Comparison of ENCODE assay signal across 10 mouse cellular contexts in genomic region chr10:122803906-122804305, GRCm38 (mm10).
A peak's percentile ranks its signal among the peaks of the same experiment; 100 is the strongest.
DNase-seq lines count a peak whose midpoint lies in the region; ATAC-seq lines count a peak whose summit lies in the region.
"Had no signal": no experiment of that assay in that cellular context is flagged by ENCODE, and none has a peak within 500 bp of the region (broad histone marks: within the 10 kb centered on the region; RNA-seq: fewer than 3 reads in every experiment).

No protein-coding gene starts in this region.

- H3K4me1 ChIP-seq in intestine, embryonic 14.5 days (replicated peaks; ENCODE audit: control insufficient read depth, insufficient read depth, low read length), result no peaks in the 10 kb centered on the region; the same call in 1 of the 2 replicates
- H3K4me1 ChIP-seq in intestine, embryonic 16.5 days (ENCODE audit: control insufficient read depth, insufficient read depth, low read length), result peaks cover 9% of the 10 kb centered on the region; the same call in 1 of the 2 replicates
- H3K4me1 ChIP-seq in heart, embryonic 14.5 days (ENCODE audit: control insufficient read depth in 2 of 2, insufficient read depth in 2 of 2, low read length in 2 of 2), result peaks cover 7 to 18% of the 10 kb centered on the region in 2 experiments
- H3K4me1 ChIP-seq in neural tube, embryonic 11.5 days (ENCODE audit: control insufficient read depth, insufficient read depth, low read length), result peaks cover 5% of the 10 kb centered on the region; the same call in 1 of the 2 replicates

- H3K4me3 ChIP-seq in intestine, embryonic 14.5 days (ENCODE audit: low read depth, low read length), result no peak overlapping the region
- H3K4me3 ChIP-seq in intestine, embryonic 16.5 days (ENCODE audit: low read length), result no peak overlapping the region
- no peak overlapping the region for H3K4me3 ChIP-seq in heart, embryonic 14.5 days (ENCODE audit: control insufficient read depth in 1 of 2, insufficient read depth in 1 of 2, low read depth in 1 of 2, low read length in 2 of 2)
- no peak overlapping the region for H3K4me3 ChIP-seq in neural tube, embryonic 11.5 days (ENCODE audit: low read depth, low read length)
- H3K4me3 ChIP-seq: embryonic facial prominence, embryonic 15.5 days; myocyte had no signal

- no peaks in the 10 kb centered on the region for H3K27me3 ChIP-seq in intestine, embryonic 14.5 days (replicated peaks; ENCODE audit: control insufficient read depth, insufficient read depth, low read length)
- no peaks in the 10 kb centered on the region for H3K27me3 ChIP-seq in intestine, embryonic 16.5 days (replicated peaks; ENCODE audit: control insufficient read depth, insufficient read depth, low read length)
- H3K27me3 ChIP-seq in heart, embryonic 14.5 days (ENCODE audit: control insufficient read depth, insufficient read depth, low read length), result no peaks in the 10 kb centered on the region
- H3K27me3 ChIP-seq in neural tube, embryonic 11.5 days (ENCODE audit: control insufficient read depth, insufficient read depth, low read length), result no peaks in the 10 kb centered on the region
- H3K27me3 ChIP-seq: embryonic facial prominence, embryonic 15.5 days had no signal

- no peak overlapping the region for H3K4me2 ChIP-seq in intestine, embryonic 14.5 days (ENCODE audit: low read length)
- H3K4me2 ChIP-seq in intestine, embryonic 16.5 days (ENCODE audit: low read depth, low read length), result no peak overlapping the region
- H3K4me2 ChIP-seq in heart, embryonic 14.5 days (ENCODE audit: low read length), result no peak overlapping the region
- H3K4me2 ChIP-seq in neural tube, embryonic 11.5 days (ENCODE audit: low read depth), result no peak overlapping the region
- H3K4me2 ChIP-seq: embryonic facial prominence, embryonic 15.5 days had no signal

- H3K27ac ChIP-seq in intestine, embryonic 14.5 days (ENCODE audit: low read depth), result no peak overlapping the region
- no peak overlapping the region for H3K27ac ChIP-seq in intestine, embryonic 16.5 days (ENCODE audit: low read length)
- H3K27ac ChIP-seq in heart, embryonic 14.5 days (replicated peaks in 1 of 2; ENCODE audit: control insufficient read depth in 1 of 2, insufficient read depth in 1 of 2, low read depth in 2 of 2, low read length in 2 of 2), result no peak overlapping the region
- H3K27ac ChIP-seq in neural tube, embryonic 11.5 days (ENCODE audit: low read depth, low read length), result no peak overlapping the region
- H3K27ac ChIP-seq: embryonic facial prominence, embryonic 15.5 days had no signal

- peak; percentile 93 for DNase-seq in intestine, embryonic 14.5 days (ENCODE audit: low spot score)
- peak; percentile 81 for DNase-seq in ZHBTc4 (ENCODE audit: low read depth, low spot score)
- DNase-seq in embryo, embryonic 10 days (ENCODE audit: low spot score), result peak; percentile 89
- DNase-seq in left cerebral cortex, postnatal 14 days (ENCODE audit: low spot score in 2 of 2), result peak; percentile 71 to 83
- peak; percentile 82 for DNase-seq in neural tube, embryonic 11.5 days (ENCODE audit: low spot score)
- DNase-seq in testis, postnatal 14 days (ENCODE audit: low spot score), result peak; percentile 24

- H3K9me3 ChIP-seq in intestine, embryonic 14.5 days (ENCODE audit: control insufficient read depth, low read length), result peaks cover 3% of the 10 kb centered on the region; the same call in 1 of the 2 replicates
- no peaks in the 10 kb centered on the region for H3K9me3 ChIP-seq in intestine, embryonic 16.5 days (ENCODE audit: control insufficient read depth, low read length)
- H3K9me3 ChIP-seq in heart, embryonic 14.5 days (ENCODE audit: control insufficient read depth, low read length), result 0 out of 2 replicates have a peak, but pooled peaks cover 3% of the 10 kb centered on the region
- no peaks in the 10 kb centered on the region for H3K9me3 ChIP-seq in neural tube, embryonic 11.5 days (ENCODE audit: control insufficient read depth, low read length)
- H3K9me3 ChIP-seq: embryonic facial prominence, embryonic 15.5 days had no signal

- no peak overlapping the region for H3K9ac ChIP-seq in intestine, embryonic 14.5 days (ENCODE audit: low read length)
- H3K9ac ChIP-seq in intestine, embryonic 16.5 days (ENCODE audit: low read depth, low read length), result no peak overlapping the region
- no peak overlapping the region for H3K9ac ChIP-seq in heart, embryonic 14.5 days (ENCODE audit: low read length)
- no peak overlapping the region for H3K9ac ChIP-seq in neural tube, embryonic 11.5 days (ENCODE audit: low read length)
- H3K9ac ChIP-seq: embryonic facial prominence, embryonic 15.5 days had no signal

- intact Hi-C loops in left cerebral cortex, postnatal 14 days (cut with DNase I), result loop anchor here (2.0 kb wide), 1 partner anchor 201 kb away; no protein-coding TSS in a partner anchor

- WGBS in intestine, embryonic 14.5 days, result 13% methylated on average over 7 of the region's 7 CpGs
- 14% methylated on average over 7 of the region's 7 CpGs for WGBS in intestine, embryonic 16.5 days
- 7% methylated on average over 7 of the region's 7 CpGs for WGBS in heart, embryonic 14.5 days
- 12% methylated on average over 7 of the region's 7 CpGs for WGBS in neural tube, embryonic 11.5 days

- no peak for ATAC-seq in intestine, embryonic 14.5 days (replicated peaks; ENCODE audit: low FRiP score, low TSS enrichment, low read depth)
- ATAC-seq in intestine, embryonic 16.5 days, result no peak
- 0 out of 2 replicates have a peak, but pooled peaks have one; percentile 18 for ATAC-seq in heart, embryonic 14.5 days (ENCODE audit: insufficient number of reproducible peaks, insufficient read depth, low FRiP score, low read depth)
- no peak for ATAC-seq in neural tube, embryonic 11.5 days (ENCODE audit: insufficient read depth, low FRiP score, low TSS enrichment)

- H3K36me3 ChIP-seq in intestine, embryonic 14.5 days (ENCODE audit: control insufficient read depth, insufficient read depth, low read length), result no peaks in the 10 kb centered on the region
- no peaks in the 10 kb centered on the region for H3K36me3 ChIP-seq in intestine, embryonic 16.5 days (ENCODE audit: control insufficient read depth, insufficient read depth, low read length)
- H3K36me3 ChIP-seq in heart, embryonic 14.5 days (ENCODE audit: control insufficient read depth, insufficient read depth, low read length), result no peaks in the 10 kb centered on the region
- no peaks in the 10 kb centered on the region for H3K36me3 ChIP-seq in neural tube, embryonic 11.5 days (ENCODE audit: control insufficient read depth, insufficient read depth, low read length)
- H3K36me3 ChIP-seq: embryonic facial prominence, embryonic 15.5 days had no signal

Comparison
In these comparisons a context has a peak if more than half of its experiments do, and no peak if none do; other contexts are left out.
1. DNase-seq: peak in every context shown above with its lines; median percentile 93 in intestine, embryonic 14.5 days; 89 in embryo, embryonic 10 days; 82 in neural tube, embryonic 11.5 days; 81 in ZHBTc4; 77 in left cerebral cortex, postnatal 14 days; 24 in testis, postnatal 14 days.